Mouse (Mus musculus): Measurements from ENCODE around the gene Slit3.

- no peak for TF ChIP-seq NELFE (IDR thresholded peaks at IDR 0.05; ENCODE audit: low read depth, low read length)
- no peak for TF ChIP-seq MXI1 (IDR thresholded peaks at IDR 0.05; ENCODE audit: low read depth, low read length)
- no peak for TF ChIP-seq EP300 (IDR thresholded peaks at IDR 0.05; ENCODE audit: low read length)
These were observed 10.7 kb downstream of the Slit3 start for GRCm38 (mm10) chr11:35131740-35132139.
